Comparison of ENCODE assay signal across 9 mouse cellular contexts in the genomic region with DNA sequence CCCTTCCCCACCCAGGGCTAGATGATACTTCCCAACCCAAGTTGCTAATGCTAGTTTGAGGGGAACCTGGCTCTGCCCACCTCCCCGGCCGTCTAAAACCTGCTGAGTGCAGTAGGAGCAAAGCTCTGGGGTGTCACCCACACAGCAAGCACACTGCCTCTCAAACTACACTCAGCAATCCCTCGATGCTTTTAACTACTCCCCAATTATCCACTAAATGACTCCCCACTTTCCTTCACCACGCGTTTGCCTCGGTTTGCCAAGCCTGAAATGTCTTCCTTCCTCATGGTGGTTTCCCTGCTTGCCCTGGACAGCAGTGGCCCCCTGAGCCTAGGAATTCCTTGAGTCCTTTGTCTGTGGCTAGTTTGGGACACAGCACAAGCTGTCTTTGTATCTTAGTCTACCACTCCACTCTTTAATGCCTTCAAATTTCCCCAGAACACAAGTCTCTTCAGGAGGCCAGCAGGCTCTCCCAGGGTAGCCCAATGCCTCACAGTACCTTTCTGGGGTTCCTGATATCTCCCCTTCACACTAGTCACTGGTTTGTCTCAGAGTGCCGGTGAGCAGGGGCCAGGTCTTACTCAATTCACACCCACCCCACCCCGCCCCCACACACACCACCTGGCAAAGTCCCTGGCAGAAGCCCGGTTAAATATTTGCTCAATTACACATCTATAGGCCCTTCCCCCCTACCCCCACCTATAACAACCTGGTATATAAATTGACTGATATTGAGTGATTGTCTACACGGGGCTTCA. TPM values are rescaled to one million over a fixed set of nuclear protein-coding genes. Genes with fewer than 3 reads are reported as not detected.
DNase-seq lines count a peak whose midpoint lies in the region; ATAC-seq and TF ChIP-seq lines count a peak whose summit lies in the region.
"Had no signal": no experiment of that assay in that cellular context is flagged by ENCODE, and none has a peak within 500 bp of the region (broad histone marks: within the 10 kb centered on the region; RNA-seq: fewer than 3 reads in every experiment).

No protein-coding gene starts in this region.

- H3K4me3 ChIP-seq in kidney, adult 2 months (ENCODE audit: insufficient read depth, low read depth, low read length), result peak overlapping the region; percentile 51
- H3K4me3 ChIP-seq in heart, postnatal 0 days (ENCODE audit: low read depth, low read length), result peak overlapping the region; percentile 94
- H3K4me3 ChIP-seq in midbrain, embryonic 11.5 days (ENCODE audit: low read depth, low read length), result no peak overlapping the region; the same call in 1 of the 2 replicates

- DNase-seq in kidney, adult 2 months, result no peak
- DNase-seq in kidney, adult 18-20 months, result no peak
- peak; percentile 45 for DNase-seq in NIH3T3 (ENCODE audit: low read depth)
- DNase-seq in heart, postnatal 0 days (ENCODE audit: low spot score), result no peak
- DNase-seq in midbrain, embryonic 11.5 days (ENCODE audit: low spot score, missing footprints), result peak; percentile 87
- DNase-seq in gastrocnemius, postnatal 36 days, result no peak
- DNase-seq in urinary bladder, adult 2 months (ENCODE audit: low spot score), result no peak
- DNase-seq in gastrocnemius, postnatal 10 days, result no peak
- DNase-seq: adrenal gland, postnatal 36 days had no signal

- ATAC-seq in heart, postnatal 0 days (ENCODE audit: insufficient read depth, low read depth), result no peak
- no peak for ATAC-seq in midbrain, embryonic 11.5 days (ENCODE audit: low FRiP score)

- TF ChIP-seq POLR2A in kidney, adult 2 months (IDR thresholded peaks at IDR 0.05; ENCODE audit: low read depth, low read length), result no peak

- intact Hi-C loops in gastrocnemius, postnatal 36 days (cut with DNase I), result loop anchor here (5.0 kb wide), 1 partner anchor 78 kb away; no protein-coding TSS in a partner anchor

- TF ChIP-seq CTCF in kidney, adult 2 months (conservative IDR thresholded peaks at IDR 0.05; ENCODE audit: insufficient read depth, insufficient read length, low read depth, low read length), result no peak
- TF ChIP-seq CTCF in heart, postnatal 0 days (IDR thresholded peaks at IDR 0.05; ENCODE audit: low read depth), result no peak

- H3K9ac ChIP-seq in heart, postnatal 0 days (replicated peaks; ENCODE audit: low read depth, low read length), result peak overlapping the region; percentile 95
- H3K9ac ChIP-seq in midbrain, embryonic 11.5 days (ENCODE audit: low read length), result peak overlapping the region; percentile 27

- H3K27ac ChIP-seq in kidney, adult 2 months (ENCODE audit: insufficient read depth, low read depth, low read length), result peak overlapping the region; percentile 66
- peak overlapping the region; percentile 96 for H3K27ac ChIP-seq in heart, postnatal 0 days (ENCODE audit: low read depth)
- H3K27ac ChIP-seq in midbrain, embryonic 11.5 days (ENCODE audit: low read depth, low read length), result no peak overlapping the region

- no peaks in the 10 kb centered on the region for H3K36me3 ChIP-seq in kidney, adult 2 months (ENCODE audit: control insufficient read depth, insufficient read depth, low read length)
- H3K36me3 ChIP-seq in heart, postnatal 0 days (replicated peaks; ENCODE audit: control insufficient read depth, insufficient read depth, low read length), result no peaks in the 10 kb centered on the region; the same call in 1 of the 2 replicates
- H3K36me3 ChIP-seq in midbrain, embryonic 11.5 days (ENCODE audit: control insufficient read depth, insufficient read depth, low read length), result no peaks in the 10 kb centered on the region

- peak overlapping the region; percentile 93 for H3K4me2 ChIP-seq in heart, postnatal 0 days (ENCODE audit: low read depth, low read length)
- peak overlapping the region; percentile 23; the same call in 1 of the 2 replicates for H3K4me2 ChIP-seq in midbrain, embryonic 11.5 days

- H3K9me3 ChIP-seq in heart, postnatal 0 days (replicated peaks; ENCODE audit: control insufficient read depth, low read length), result no peaks in the 10 kb centered on the region
- no peaks in the 10 kb centered on the region for H3K9me3 ChIP-seq in midbrain, embryonic 11.5 days (ENCODE audit: control insufficient read depth, low read length)

- no peak for TF ChIP-seq EP300 in heart, postnatal 0 days (IDR thresholded peaks at IDR 0.05; ENCODE audit: low read depth)

- H3K27me3 ChIP-seq in kidney, adult 2 months (replicated peaks; ENCODE audit: control insufficient read depth, insufficient read depth, low read length), result no peaks in the 10 kb centered on the region
- H3K27me3 ChIP-seq in heart, postnatal 0 days (ENCODE audit: control insufficient read depth, insufficient read depth, low read length), result no peaks in the 10 kb centered on the region
- peaks cover 2% of the 10 kb centered on the region; the same call in 1 of the 2 replicates for H3K27me3 ChIP-seq in midbrain, embryonic 11.5 days (ENCODE audit: control insufficient read depth, insufficient read depth, low read length)

- 11% methylated on average over 10 of the region's 10 CpGs for WGBS in kidney, adult 2 months
- WGBS in heart, postnatal 0 days, result 7% methylated on average over 10 of the region's 10 CpGs
- WGBS in midbrain, embryonic 11.5 days, result 3% methylated on average over 10 of the region's 10 CpGs

- H3K4me1 ChIP-seq in kidney, adult 2 months (ENCODE audit: control insufficient read depth, insufficient read depth, low read length), result peaks cover 38% of the 10 kb centered on the region
- peaks cover 56% of the 10 kb centered on the region for H3K4me1 ChIP-seq in heart, postnatal 0 days (ENCODE audit: control insufficient read depth, insufficient read depth)
- peaks cover 32% of the 10 kb centered on the region for H3K4me1 ChIP-seq in midbrain, embryonic 11.5 days (ENCODE audit: control insufficient read depth, insufficient read depth, low read length)

RNA-seq across cellular contexts. Expression of gene Myh9, which starts 2.3 kb away (rescaled TPM):
- 57.7 and 64.1 TPM in 2 replicates for polyA plus RNA-seq in kidney, adult 2 months (2012; rRNA removed)
- total RNA-seq in heart, postnatal 0 days (2014; rRNA removed; ENCODE audit: low replicate concordance), result 62.0 and 63.6 TPM in 2 replicates
- 15.7 and 17.5 TPM in 2 replicates for polyA plus RNA-seq in heart, postnatal 0 days (2015; fragmentation: Nextera tagmentation; extraction: Ambion mirVana)
- 16.4 and 19.6 TPM in 2 replicates for polyA plus RNA-seq in midbrain, embryonic 11.5 days (2014; fragmentation: Nextera tagmentation; extraction: Ambion mirVana)
- 10 to 100 TPM; 48.4 to 49.1 TPM for total RNA-seq in gastrocnemius, postnatal 36 days (2021)
- polyA plus RNA-seq in urinary bladder, adult 2 months (2012; rRNA removed), result 95.0 and 151 TPM in 2 replicates
- total RNA-seq in gastrocnemius, postnatal 10 days (2021), result 100 to 1,000 TPM; 117 to 155 TPM

Comparison
In these comparisons a context has a peak if more than half of its experiments do, and no peak if none do; other contexts are left out.
1. DNase-seq: peak in NIH3T3 (single experiment) and midbrain, embryonic 11.5 days (single experiment); none in kidney, adult 2 months (single experiment), kidney, adult 18-20 months (single experiment), heart, postnatal 0 days (single experiment), gastrocnemius, postnatal 36 days (0 of 2), urinary bladder, adult 2 months (single experiment) and gastrocnemius, postnatal 10 days (single experiment).